Mouse (Mus musculus): ENCODE data around the gene Kcp. TPM values are rescaled to one million over a fixed set of nuclear protein-coding genes. Genes with fewer than 3 reads are reported as not detected.

Kcp gene
- total RNA-seq, 2 experiments from 2014 or later, result 1.7 to 1.9 TPM

Other genes with a start within 250 kb of the Kcp start
- gene Hilpda, start 235.5 kb downstream of the Kcp start, total RNA-seq (2021), result 1 to 10 TPM; 5.9 to 6.2 TPM
- under 1 TPM; 0.60 to 0.86 TPM for gene Fam71f2, start 228.4 kb downstream of the Kcp start, total RNA-seq (2021)
- not detected for gene Fam71f1, start 188.8 kb downstream of the Kcp start, total RNA-seq (2021)
- 10 to 100 TPM; 67.7 to 70.1 TPM for gene Calu, start 159.9 kb downstream of the Kcp start, total RNA-seq (2021)
- gene Opn1sw, start 119.5 kb downstream of the Kcp start, total RNA-seq (2021), result not detected
- 10 to 100 TPM; 62.7 to 64.8 TPM for gene Ccdc136, start 111.6 kb downstream of the Kcp start, total RNA-seq (2021)
- gene Flnc, start 74.7 kb downstream of the Kcp start, total RNA-seq (2021), result 1 to 10 TPM; 1.1 to 1.2 TPM
- gene Atp6v1f, start 40.2 kb downstream of the Kcp start, total RNA-seq (2021), result 100 to 1,000 TPM; 242 to 264 TPM
- gene Atp6v1fnb, start 36.5 kb downstream of the Kcp start, total RNA-seq (2021), result 1 to 10 TPM; 1.2 to 2.0 TPM
- gene Irf5, start 18.7 kb upstream of the Kcp start, total RNA-seq (2021), result 1 to 10 TPM; 4.5 to 4.8 TPM
- 10 to 100 TPM; 72.3 to 73.1 TPM for gene Tnpo3, start 101.9 kb upstream of the Kcp start, total RNA-seq (2021)
- 10 to 100 TPM; 34.4 to 36.3 TPM for gene Tspan33, start 186.3 kb upstream of the Kcp start, total RNA-seq (2021)
- 10 to 100 TPM; 16.6 to 17.4 TPM for gene Smo, start 227.6 kb upstream of the Kcp start, total RNA-seq (2021)